Mouse (Mus musculus) frontal cortex, postnatal 25 days (tissue): ENCODE measurements around the gene Inf2.

Source experiments
- DNase-seq, 2 experiments: peaks; one replicate each; pipeline ENCODE4 v3.0.0; 2022; ENCODE audit warnings: low spot score in 2 of 2

Gene Inf2

GRCm38 (mm10) chr12:112570160-112570559, 18.4 kb upstream of the Inf2 start:
- no peak for DNase-seq

GRCm38 (mm10) chr12:112571064-112571463, 17.5 kb upstream of the Inf2 start:
- no peak for DNase-seq

GRCm38 (mm10) chr12:112575274-112575986, 13.2 kb upstream of the Inf2 start:
- no peak for DNase-seq

- peak in 1 of 2 experiments; percentile 57 for DNase-seq
These were observed 12.2 kb upstream of the Inf2 start for GRCm38 (mm10) chr12:112576341-112576740.

- no peak for DNase-seq
These were observed 11.8 kb upstream of the Inf2 start for GRCm38 (mm10) chr12:112576749-112577148.

- DNase-seq: no peak
These were observed 10.1 kb upstream of the Inf2 start for GRCm38 (mm10) chr12:112578296-112579090.

- DNase-seq: no peak
These were observed 9.2 kb upstream of the Inf2 start for GRCm38 (mm10) chr12:112579430-112579829.

- DNase-seq: no peak
These were observed 8.7 kb upstream of the Inf2 start for GRCm38 (mm10) chr12:112579926-112580325.

GRCm38 (mm10) chr12:112581113-112581512, 7.5 kb upstream of the Inf2 start:
- DNase-seq: no peak

- DNase-seq: no peak
These were observed 3.6 kb upstream of the Inf2 start for GRCm38 (mm10) chr12:112584954-112585353.

- no peak for DNase-seq
These were observed 2.6 kb upstream of the Inf2 start for GRCm38 (mm10) chr12:112585924-112586538.

- DNase-seq: no peak
These were observed 1.2 kb upstream of the Inf2 start for GRCm38 (mm10) chr12:112587125-112588124.

- DNase-seq: no peak
These were observed 1.1 kb downstream of the Inf2 start for GRCm38 (mm10) chr12:112589491-112590191.

GRCm38 (mm10) chr12:112590566-112591239, 2.1 kb downstream of the Inf2 start:
- no peak for DNase-seq

GRCm38 (mm10) chr12:112591240-112591639, 2.7 kb downstream of the Inf2 start:
- no peak for DNase-seq

- DNase-seq: no peak
These were observed 3.1 kb downstream of the Inf2 start for GRCm38 (mm10) chr12:112591730-112592129.

GRCm38 (mm10) chr12:112592985-112593734, 4.6 kb downstream of the Inf2 start:
- DNase-seq: no peak

- DNase-seq: no peak
These were observed 5.6 kb downstream of the Inf2 start for GRCm38 (mm10) chr12:112593951-112594915.
